Mouse (Mus musculus) embryonic facial prominence, embryonic 10.5 days (tissue): ENCODE measurements around the gene Arhgap15. TPM values are rescaled to one million over a fixed set of nuclear protein-coding genes. Genes with fewer than 3 reads are reported as not detected.

Source experiments
- DNase-seq: peaks from one replicate; pipeline ENCODE4 v3.0.0-alpha.2; 2017; ENCODE audit warnings: low spot score
- H3K27ac ChIP-seq: fragments of 300-500 bp; sonication (generic); replicated peaks from 2 replicates; pipeline ENCODE4 v1.5.1; 2016; ENCODE audit warnings: mild to moderate bottlenecking
- H3K27me3 ChIP-seq: fragments of 300-500 bp; sonication (generic); replicated peaks from 2 replicates; pipeline ENCODE4 v1.6.1; 2016; ENCODE audit warnings: low read depth, mild to moderate bottlenecking; ENCODE audit not compliant: poor library complexity, severe bottlenecking
- H3K36me3 ChIP-seq: fragments of 300-500 bp; sonication (generic); replicated peaks from 2 replicates; pipeline ENCODE4 v1.6.1; 2016; ENCODE audit warnings: mild to moderate bottlenecking, moderate library complexity
- H3K4me1 ChIP-seq: fragments of 300-500 bp; sonication (generic); 2 replicates; pipeline ENCODE4 v1.6.1; 2016
- H3K4me3 ChIP-seq: fragments of 300-500 bp; sonication (generic); 2 replicates; pipeline ENCODE4 v1.5.1; 2016; ENCODE audit warnings: mild to moderate bottlenecking, moderate library complexity
- H3K9me3 ChIP-seq: fragments of 300-500 bp; sonication (generic); 2 replicates; pipeline ENCODE4 v1.6.1; 2016; ENCODE audit warnings: mild to moderate bottlenecking
- WGBS: fragments of 180-500 bp; shearing (Covaris S2); methylation state at CpG from one replicate; pipeline ENCODE4 v1.1.7; 2016; 5-methylcytosine and 5-hydroxymethylcytosine counted together
- polyA plus RNA-seq: library from polyadenylated mRNA; unstranded; fragments of >200 nt; fragmentation: Nextera tagmentation; extraction: Ambion mirVana; gene quantifications from 2 replicates; pipeline ENCODE4 v1.2.1, GENCODE M21; 2016

Arhgap15 gene
- polyA plus RNA-seq, 1 experiment from 2014 or later: 0.31 TPM

GRCm38 (mm10) chr2:44352885-44353284 lies 604.3 kb downstream of the Arhgap15 start:
- Histone ChIP-seq H3K27me3 (peaks cover 6% of the 10 kb centered on the region; the same call in 1 of the 2 replicates), H3K4me1 (peaks cover 18% of the 10 kb centered on the region), H3K36me3 (no peaks in the 10 kb centered on the region), H3K27ac (no peak overlapping the region), H3K4me3 (no peak overlapping the region), H3K9me3 (no peaks in the 10 kb centered on the region)
- WGBS: 75% methylated on average over 7 of the region's 7 CpGs
- no peak for DNase-seq

DNA sequence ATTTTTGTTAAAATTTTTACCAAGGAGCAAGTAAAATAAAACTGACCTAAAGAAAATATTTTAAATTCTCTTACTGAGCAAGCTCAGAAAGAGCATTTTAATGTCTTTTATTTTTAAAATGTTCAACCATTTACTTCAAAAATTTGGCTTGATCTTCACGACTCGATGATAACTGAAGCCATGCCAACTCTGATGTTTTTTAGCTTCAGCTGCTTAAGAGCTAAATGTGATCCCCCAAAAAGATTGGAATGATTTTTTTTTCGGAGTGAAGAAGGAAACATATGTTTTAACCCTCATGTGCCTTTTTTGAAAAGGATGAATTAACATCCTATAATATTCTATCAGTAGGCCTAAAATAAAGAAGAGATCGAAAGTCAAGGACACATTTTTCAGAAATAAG lies 605.0 kb downstream of the Arhgap15 start:
- Histone ChIP-seq H3K4me3 (no peak overlapping the region), H3K27ac (no peak overlapping the region), H3K9me3 (no peaks in the 10 kb centered on the region), H3K36me3 (no peaks in the 10 kb centered on the region), H3K27me3 (peaks cover 6% of the 10 kb centered on the region; the same call in 1 of the 2 replicates), H3K4me1 (peaks cover 18% of the 10 kb centered on the region)
- no peak for DNase-seq
- 90% methylated on average over 4 of the region's 4 CpGs for WGBS

DNA sequence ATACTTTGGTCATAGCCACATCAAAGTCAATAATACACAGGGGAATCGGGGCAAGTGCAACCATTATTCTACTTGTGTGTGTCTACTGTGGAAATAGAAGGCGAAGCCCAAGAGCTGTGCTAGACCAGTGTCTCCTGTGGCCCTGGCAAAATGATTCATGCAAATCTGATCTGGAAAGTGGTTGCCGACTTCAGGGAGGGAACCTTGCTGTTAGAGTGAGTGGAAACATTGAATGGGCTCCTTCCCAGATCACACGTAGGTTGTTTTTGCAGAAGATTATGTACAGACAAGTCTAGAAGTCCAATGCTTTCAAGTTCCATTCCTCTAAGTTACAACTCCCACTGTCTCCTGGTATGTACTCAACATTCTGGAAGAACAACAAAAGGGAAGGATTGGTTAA lies 606.2 kb downstream of the Arhgap15 start:
- DNase-seq: no peak
- Histone ChIP-seq H3K36me3 (no peaks in the 10 kb centered on the region), H3K9me3 (no peaks in the 10 kb centered on the region), H3K4me1 (peaks cover 18% of the 10 kb centered on the region), H3K27me3 (peaks cover 6% of the 10 kb centered on the region; the same call in 1 of the 2 replicates), H3K4me3 (no peak overlapping the region), H3K27ac (no peak overlapping the region)
- WGBS: 86% methylated on average over 4 of the region's 4 CpGs

DNA sequence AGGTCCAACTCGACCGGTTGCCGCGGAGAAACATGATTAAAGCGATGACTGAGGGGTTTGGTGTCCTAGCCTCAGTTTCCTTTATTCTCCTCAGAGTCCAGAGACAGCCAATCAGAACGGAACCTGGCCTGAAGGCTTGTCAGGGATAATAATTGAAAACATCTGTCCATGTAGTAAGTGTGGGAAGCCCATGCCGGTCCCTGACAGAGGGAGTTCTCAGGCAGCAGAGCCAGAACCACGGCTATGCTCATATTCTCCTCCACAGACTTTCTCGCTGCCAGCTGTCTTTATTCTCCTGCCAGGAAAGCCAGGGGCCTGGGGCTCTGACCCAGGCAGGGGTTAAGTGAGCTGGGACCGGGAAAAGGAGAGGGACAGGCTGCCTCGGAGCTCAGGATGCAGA lies 606.7 kb downstream of the Arhgap15 start:
- H3K4me1 ChIP-seq: peaks cover 15% of the 10 kb centered on the region
- H3K36me3 ChIP-seq: no peaks in the 10 kb centered on the region
- H3K27me3 ChIP-seq: peaks cover 6% of the 10 kb centered on the region; the same call in 1 of the 2 replicates
- no peaks in the 10 kb centered on the region for H3K9me3 ChIP-seq
- WGBS: 36% methylated on average over 11 of the region's 11 CpGs
- DNase-seq: peak; percentile 59
- peak overlapping the region; percentile 74 for H3K27ac ChIP-seq
- H3K4me3 ChIP-seq: no peak overlapping the region

- H3K27ac ChIP-seq: no peak overlapping the region
- no peak for DNase-seq
- peaks cover 13% of the 10 kb centered on the region for H3K4me1 ChIP-seq
- H3K36me3 ChIP-seq: no peaks in the 10 kb centered on the region
- H3K27me3 ChIP-seq: peaks cover 6% of the 10 kb centered on the region; the same call in 1 of the 2 replicates
- H3K4me3 ChIP-seq: no peak overlapping the region
- H3K9me3 ChIP-seq: no peaks in the 10 kb centered on the region
- WGBS: 90% methylated on average over 5 of the region's 5 CpGs
Measured at GRCm38 (mm10) chr2:44356248-44356886, 607.7 kb downstream of the Arhgap15 start.

DNA sequence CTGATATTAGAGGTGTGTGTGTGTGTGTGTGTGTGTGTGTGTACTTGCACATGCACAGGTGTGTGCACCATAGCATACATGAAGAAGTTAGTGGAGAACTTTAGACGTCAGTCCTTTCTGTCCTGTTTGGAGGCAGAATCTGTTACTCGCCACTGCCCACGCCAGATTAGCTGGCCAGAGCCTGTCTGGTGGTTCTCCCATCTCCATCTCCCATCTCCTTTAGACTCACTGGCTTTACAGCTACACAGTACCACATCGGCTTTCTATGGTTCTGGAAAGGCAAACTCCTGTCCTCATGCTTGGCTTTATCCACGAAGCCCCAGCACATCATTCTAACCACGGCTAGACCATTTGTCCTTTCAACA lies 608.2 kb downstream of the Arhgap15 start:
- 94% methylated on average over 6 of the region's 6 CpGs for WGBS
- Histone ChIP-seq H3K4me1 (peaks cover 13% of the 10 kb centered on the region), H3K27me3 (peaks cover 4% of the 10 kb centered on the region; the same call in 1 of the 2 replicates), H3K36me3 (no peaks in the 10 kb centered on the region), H3K27ac (no peak overlapping the region), H3K4me3 (no peak overlapping the region), H3K9me3 (no peaks in the 10 kb centered on the region)
- no peak for DNase-seq

DNA sequence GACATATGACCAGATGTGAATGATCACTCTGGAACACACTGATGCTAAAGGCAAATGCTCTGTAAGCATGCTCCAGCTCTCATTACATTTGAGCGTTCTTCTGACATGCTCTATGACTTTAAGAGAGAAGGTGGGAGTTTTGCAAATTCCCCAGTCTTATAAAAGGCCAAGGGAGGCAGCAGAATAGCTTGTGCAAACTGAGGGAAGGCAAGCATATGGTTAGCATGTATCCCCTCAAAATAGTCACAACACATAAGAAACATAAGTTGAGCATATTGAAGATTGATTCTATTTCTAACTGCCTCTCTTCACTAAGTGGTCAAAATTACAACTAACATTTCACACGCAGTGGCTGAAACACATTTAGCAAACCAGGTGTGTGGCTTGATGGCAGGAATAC lies 631.6 kb downstream of the Arhgap15 start:
- Histone ChIP-seq H3K4me1 (no peaks in the 10 kb centered on the region), H3K4me3 (no peak overlapping the region), H3K27me3 (no peaks in the 10 kb centered on the region), H3K9me3 (no peaks in the 10 kb centered on the region), H3K36me3 (no peaks in the 10 kb centered on the region), H3K27ac (no peak overlapping the region)
- no peak for DNase-seq
- whole genome bisulfite sequencing: 85% methylated on average over 2 of the region's 2 CpGs

DNA sequence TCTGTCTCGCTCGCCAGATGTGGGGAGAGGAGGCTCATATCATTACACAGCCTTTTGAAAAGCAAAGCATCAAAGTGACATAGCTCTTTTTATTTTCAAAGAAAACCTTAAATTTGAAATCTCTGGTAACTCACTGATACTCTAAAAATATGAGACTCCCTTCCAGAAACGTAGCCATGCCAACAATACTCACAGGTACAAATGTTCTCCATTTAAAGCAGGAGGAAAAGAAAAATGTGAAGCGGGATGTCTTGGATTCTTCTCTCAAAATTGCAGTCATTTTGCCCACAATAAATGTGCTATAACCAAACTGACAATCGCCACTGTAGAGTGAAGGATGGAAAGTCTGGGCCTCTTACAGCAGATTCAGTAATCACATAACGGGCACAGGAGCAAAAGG lies 635.9 kb downstream of the Arhgap15 start:
- Histone ChIP-seq H3K4me3 (no peak overlapping the region), H3K27ac (no peak overlapping the region), H3K9me3 (no peaks in the 10 kb centered on the region), H3K36me3 (no peaks in the 10 kb centered on the region), H3K27me3 (no peaks in the 10 kb centered on the region), H3K4me1 (no peaks in the 10 kb centered on the region)
- no peak for DNase-seq
- WGBS: 87% methylated on average over 6 of the region's 6 CpGs

- Histone ChIP-seq H3K9me3 (no peaks in the 10 kb centered on the region), H3K36me3 (no peaks in the 10 kb centered on the region), H3K27ac (no peak overlapping the region), H3K4me3 (no peak overlapping the region), H3K27me3 (0 out of 2 replicates have a peak, but pooled peaks cover 6% of the 10 kb centered on the region), H3K4me1 (peaks cover 5% of the 10 kb centered on the region)
- WGBS: 85% methylated on average over 4 of the region's 4 CpGs
- DNase-seq: no peak
Measured at GRCm38 (mm10) chr2:44389556-44389955, 640.9 kb downstream of the Arhgap15 start.

GRCm38 (mm10) chr2:44393789-44394188 lies 645.2 kb downstream of the Arhgap15 start:
- WGBS: 88% methylated on average over 8 of the region's 8 CpGs
- Histone ChIP-seq H3K27ac (no peak overlapping the region), H3K9me3 (no peaks in the 10 kb centered on the region), H3K27me3 (0 out of 2 replicates have a peak, but pooled peaks cover 6% of the 10 kb centered on the region), H3K36me3 (no peaks in the 10 kb centered on the region), H3K4me1 (peaks cover 24% of the 10 kb centered on the region), H3K4me3 (no peak overlapping the region)
- DNase-seq: no peak

- Histone ChIP-seq H3K27me3 (0 out of 2 replicates have a peak, but pooled peaks cover 6% of the 10 kb centered on the region), H3K9me3 (no peaks in the 10 kb centered on the region), H3K36me3 (no peaks in the 10 kb centered on the region), H3K4me3 (no peak overlapping the region), H3K27ac (0 out of 2 replicates have a peak overlapping the region, but pooled peaks have one; percentile 40), H3K4me1 (peaks cover 24% of the 10 kb centered on the region)
- peak; percentile 28 for DNase-seq
- 36% methylated on average over 6 of the region's 6 CpGs for WGBS
Measured at GRCm38 (mm10) chr2:44394956-44395501, 646.4 kb downstream of the Arhgap15 start.

- WGBS: 71% methylated on average over 2 of the region's 2 CpGs
- no peaks in the 10 kb centered on the region for H3K36me3 ChIP-seq
- no peak for DNase-seq
Measured at GRCm38 (mm10) chr2:44395577-44395976, 647.0 kb downstream of the Arhgap15 start.

GRCm38 (mm10) chr2:44397209-44397608 lies 648.6 kb downstream of the Arhgap15 start:
- no peaks in the 10 kb centered on the region for H3K36me3 ChIP-seq
- H3K4me3 ChIP-seq: no peak overlapping the region
- WGBS: 2% methylated on average over 1 of the region's 1 CpGs
- peaks cover 27% of the 10 kb centered on the region for H3K4me1 ChIP-seq
- DNase-seq: no peak
- H3K27ac ChIP-seq: no peak overlapping the region
- H3K9me3 ChIP-seq: no peaks in the 10 kb centered on the region
- 0 out of 2 replicates have a peak, but pooled peaks cover 6% of the 10 kb centered on the region for H3K27me3 ChIP-seq

More at GRCm38 (mm10) chr2:44395577-44395976, 647.0 kb downstream of the Arhgap15 start:
- H3K4me3 ChIP-seq: no peak overlapping the region
- 0 out of 2 replicates have a peak, but pooled peaks cover 6% of the 10 kb centered on the region for H3K27me3 ChIP-seq
- peaks cover 24% of the 10 kb centered on the region for H3K4me1 ChIP-seq
- H3K27ac ChIP-seq: no peak overlapping the region
- no peaks in the 10 kb centered on the region for H3K9me3 ChIP-seq
